Mouse (Mus musculus) midbrain, embryonic 16.5 days (tissue): ENCODE results near the gene Sdr39u1. TPM values are rescaled to one million over a fixed set of nuclear protein-coding genes. Genes with fewer than 3 reads are reported as not detected.

ENCODE experiments used
- ATAC-seq: fragments of 200-750 bp; cut with Nextera tagmentation; 2 replicates; pipeline ENCODE4 v1.8.0; 2017; ENCODE audit warnings: moderate TSS enrichment
- H3K27ac ChIP-seq: fragments of 300-500 bp; sonication (generic); 2 replicates; pipeline ENCODE4 v1.5.1; 2014; ENCODE audit warnings: mild to moderate bottlenecking, low read length, mixed read lengths
- H3K27me3 ChIP-seq: fragments of 300-500 bp; sonication (generic); 2 replicates; pipeline ENCODE4 v1.6.1; 2014; ENCODE audit warnings: low read depth, low read length, mixed read lengths; ENCODE audit not compliant: control insufficient read depth, insufficient read depth
- H3K36me3 ChIP-seq: fragments of 300-500 bp; sonication (generic); 2 replicates; pipeline ENCODE4 v1.6.1; 2014; ENCODE audit warnings: mild to moderate bottlenecking, low read length, moderate library complexity, mixed read lengths; ENCODE audit not compliant: control insufficient read depth, insufficient read depth
- H3K4me1 ChIP-seq: fragments of 300-500 bp; sonication (generic); 2 replicates; pipeline ENCODE4 v1.6.1; 2014; ENCODE audit warnings: mild to moderate bottlenecking, low read length, mixed read lengths; ENCODE audit not compliant: control insufficient read depth, insufficient read depth
- H3K4me2 ChIP-seq: fragments of 300-500 bp; sonication (generic); 2 replicates; pipeline ENCODE4 v1.6.1; 2014; ENCODE audit warnings: mild to moderate bottlenecking, low read length, mixed read lengths
- H3K4me3 ChIP-seq: fragments of 300-500 bp; sonication (generic); 2 replicates; pipeline ENCODE4 v1.5.1; 2014; ENCODE audit warnings: low read depth, mild to moderate bottlenecking, low read length, moderate library complexity, mixed read lengths
- H3K9ac ChIP-seq: fragments of 300-500 bp; sonication (generic); 2 replicates; pipeline ENCODE4 v1.6.1; 2014; ENCODE audit warnings: low read depth, low read length, mixed read lengths
- H3K9me3 ChIP-seq: fragments of 300-500 bp; sonication (generic); replicated peaks from 2 replicates; pipeline ENCODE4 v1.6.1; 2014; ENCODE audit warnings: mild to moderate bottlenecking, low read length, mixed read lengths; ENCODE audit not compliant: control insufficient read depth, poor library complexity, severe bottlenecking
- WGBS: fragments of 180-500 bp; shearing (Covaris S2); extraction: QIAGEN DNeasy Blood & Tissue Kit; methylation state at CpG from one replicate; pipeline ENCODE4 v1.1.7; 2014; 5-methylcytosine and 5-hydroxymethylcytosine counted together
- polyA plus RNA-seq: library from polyadenylated mRNA; unstranded; fragments of >200 nt; fragmentation: Nextera tagmentation; extraction: Ambion mirVana; gene quantifications from 2 replicates; pipeline ENCODE4 v1.2.1, GENCODE M21; 2015

Gene Sdr39u1
- polyA plus RNA-seq, 1 experiment from 2014 or later: 180 TPM

GRCm38 (mm10) chr14:55878316-55878940 lies 21.7 kb downstream of the Sdr39u1 start:
- H3K4me3 ChIP-seq: no peak overlapping the region
- ATAC-seq: no peak
- H3K27ac ChIP-seq: no peak overlapping the region
- H3K4me2 ChIP-seq: no peak overlapping the region
- H3K4me1 ChIP-seq: peaks cover 8% of the 10 kb centered on the region; the same call in 1 of the 2 replicates
- no peaks in the 10 kb centered on the region for H3K9me3 ChIP-seq
- no peaks in the 10 kb centered on the region for H3K27me3 ChIP-seq
- 44% methylated on average over 7 of the region's 7 CpGs for WGBS
- H3K9ac ChIP-seq: no peak overlapping the region
- H3K36me3 ChIP-seq: no peaks in the 10 kb centered on the region

GRCm38 (mm10) chr14:55877469-55878315 lies 22.4 kb downstream of the Sdr39u1 start:
- Histone ChIP-seq H3K9me3 (no peaks in the 10 kb centered on the region), H3K36me3 (peaks cover under 1% of the 10 kb centered on the region), H3K4me3 (no peak overlapping the region), H3K27ac (no peak overlapping the region), H3K27me3 (no peaks in the 10 kb centered on the region), H3K9ac (no peak overlapping the region), H3K4me2 (no peak overlapping the region), H3K4me1 (peaks cover 10% of the 10 kb centered on the region; the same call in 1 of the 2 replicates)
- WGBS: 34% methylated on average over 14 of the region's 14 CpGs
- ATAC-seq: no peak

- H3K4me3 ChIP-seq: peak overlapping the region; percentile 8; the same call in 1 of the 2 replicates
- no peaks in the 10 kb centered on the region for H3K27me3 ChIP-seq
- H3K27ac ChIP-seq: peak overlapping the region; percentile 62
- H3K36me3 ChIP-seq: peaks cover 17% of the 10 kb centered on the region
- H3K9me3 ChIP-seq: no peaks in the 10 kb centered on the region
- ATAC-seq: peak; percentile 41
- WGBS: 14% methylated on average over 30 of the region's 30 CpGs
- H3K4me1 ChIP-seq: peaks cover 10% of the 10 kb centered on the region; the same call in 1 of the 2 replicates
- H3K4me2 ChIP-seq: peak overlapping the region; percentile 38
- peak overlapping the region; percentile 43; the same call in 1 of the 2 replicates for H3K9ac ChIP-seq
These were observed 26.1 kb downstream of the Sdr39u1 start for GRCm38 (mm10) chr14:55873714-55874683.

GRCm38 (mm10) chr14:55873242-55873713 lies 26.8 kb downstream of the Sdr39u1 start:
- H3K27me3 ChIP-seq: no peaks in the 10 kb centered on the region
- H3K27ac ChIP-seq: peak overlapping the region; percentile 2; the same call in 1 of the 2 replicates
- no peaks in the 10 kb centered on the region for H3K9me3 ChIP-seq
- H3K36me3 ChIP-seq: peaks cover 24% of the 10 kb centered on the region
- H3K4me2 ChIP-seq: no peak overlapping the region
- ATAC-seq: 0 out of 2 replicates have a peak, but pooled peaks have one; percentile 6
- H3K9ac ChIP-seq: peak overlapping the region; percentile 43; the same call in 1 of the 2 replicates
- WGBS: 88% methylated on average over 8 of the region's 8 CpGs
- peaks cover 10% of the 10 kb centered on the region; the same call in 1 of the 2 replicates for H3K4me1 ChIP-seq
- no peak overlapping the region for H3K4me3 ChIP-seq

- Histone ChIP-seq H3K9me3 (no peaks in the 10 kb centered on the region), H3K9ac (no peak overlapping the region), H3K27me3 (no peaks in the 10 kb centered on the region), H3K27ac (no peak overlapping the region), H3K36me3 (peaks cover 31% of the 10 kb centered on the region), H3K4me2 (no peak overlapping the region), H3K4me1 (peaks cover 10% of the 10 kb centered on the region; the same call in 1 of the 2 replicates), H3K4me3 (no peak overlapping the region)
- 90% methylated on average over 17 of the region's 17 CpGs for WGBS
- ATAC-seq: 0 out of 2 replicates have a peak, but pooled peaks have one; percentile 15
These were observed 27.5 kb downstream of the Sdr39u1 start for GRCm38 (mm10) chr14:55872551-55872950.

- 94% methylated on average over 11 of the region's 12 CpGs for WGBS
- H3K9me3 ChIP-seq: no peaks in the 10 kb centered on the region
These were observed 28.1 kb downstream of the Sdr39u1 start for GRCm38 (mm10) chr14:55872039-55872438.

GRCm38 (mm10) chr14:55869538-55869937 lies 30.6 kb downstream of the Sdr39u1 start:
- H3K4me3 ChIP-seq: no peak overlapping the region
- no peak overlapping the region for H3K27ac ChIP-seq
- WGBS: 97% methylated on average over 6 of the region's 6 CpGs
- peaks cover 10% of the 10 kb centered on the region; the same call in 1 of the 2 replicates for H3K4me1 ChIP-seq
- ATAC-seq: no peak
- no peak overlapping the region for H3K4me2 ChIP-seq
- no peaks in the 10 kb centered on the region for H3K9me3 ChIP-seq
- H3K36me3 ChIP-seq: peaks cover 37% of the 10 kb centered on the region
- no peaks in the 10 kb centered on the region for H3K27me3 ChIP-seq
- no peak overlapping the region for H3K9ac ChIP-seq

More at GRCm38 (mm10) chr14:55872039-55872438, 28.1 kb downstream of the Sdr39u1 start:
- H3K27ac ChIP-seq: no peak overlapping the region
- H3K27me3 ChIP-seq: no peaks in the 10 kb centered on the region
- H3K4me2 ChIP-seq: no peak overlapping the region
- no peak overlapping the region for H3K4me3 ChIP-seq
- H3K9ac ChIP-seq: no peak overlapping the region
- no peak for ATAC-seq
- H3K36me3 ChIP-seq: peaks cover 31% of the 10 kb centered on the region
- H3K4me1 ChIP-seq: peaks cover 10% of the 10 kb centered on the region; the same call in 1 of the 2 replicates
